Mouse (Mus musculus) brain, embryonic 14.5 days (tissue): ENCODE measurements around the gene Ano2.

Experiments
- CTCF ChIP-seq: fragments of 200-500 bp; IDR thresholded peaks from 2 replicates; pipeline ENCODE4 v1.5.1; 2012; ENCODE audit warnings: inconsistent platforms, mild to moderate bottlenecking, moderate library complexity, borderline replicate concordance; ENCODE audit not compliant: insufficient read depth, insufficient read length; ENCODE audit errors: extremely low read depth
- POLR2A ChIP-seq: fragments of 200-500 bp; IDR thresholded peaks from 2 replicates; pipeline ENCODE4 v1.6.1; 2012; ENCODE audit warnings: mild to moderate bottlenecking, inconsistent platforms, borderline replicate concordance; ENCODE audit not compliant: poor library complexity, insufficient read depth, insufficient read length, severe bottlenecking; ENCODE audit errors: extremely low read depth

- TF ChIP-seq CTCF (peak; percentile 12; the same call in 1 of the 2 replicates), POLR2A (no peak)
Measured at GRCm38 (mm10) chr6:125743203-125744100, 53.2 kb downstream of the Ano2 start.
